In the genomic region with DNA sequence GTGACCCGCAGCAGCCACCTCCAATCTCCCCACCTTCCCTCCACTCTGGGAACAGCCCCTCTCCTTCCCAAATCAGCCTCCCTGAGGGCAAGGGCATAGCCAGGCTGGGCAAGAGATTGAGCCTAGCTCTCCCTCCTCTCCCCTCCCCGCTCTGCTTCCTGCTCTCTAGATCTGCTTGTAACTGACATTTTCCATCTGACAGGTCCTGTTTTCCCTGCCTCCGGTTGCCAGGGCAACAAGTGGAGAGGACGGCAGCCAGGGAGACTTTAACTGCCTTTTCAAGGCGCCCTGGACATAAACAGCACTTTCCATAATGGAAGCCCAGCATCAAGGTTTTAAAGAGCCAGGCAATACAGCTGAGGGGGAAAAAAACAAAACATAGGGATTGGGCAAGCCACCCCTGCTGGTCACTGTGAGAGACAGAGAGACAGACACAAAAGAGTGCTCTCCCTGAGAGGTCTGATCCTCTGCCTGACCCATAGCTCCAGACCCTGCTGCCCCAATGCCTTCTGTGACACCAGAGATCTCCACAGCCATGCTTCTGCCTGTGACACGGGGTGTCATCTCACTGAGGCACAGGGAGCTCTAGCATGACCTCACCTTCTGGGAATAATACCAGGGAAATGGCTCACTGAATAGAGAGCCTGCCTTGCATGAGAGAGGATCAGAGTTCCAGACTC, we compare ENCODE assay signal across 10 mouse cellular contexts. TPM values are rescaled to one million over a fixed set of nuclear protein-coding genes. Genes with fewer than 3 reads are reported as not detected.
DNase-seq lines count a peak whose midpoint lies in the region; ATAC-seq lines count a peak whose summit lies in the region.
"Had no signal": no experiment of that assay in that cellular context is flagged by ENCODE, and none has a peak within 500 bp of the region (broad histone marks: within the 10 kb centered on the region; RNA-seq: fewer than 3 reads in every experiment).

No protein-coding gene starts in this region.

- H3K9me3 ChIP-seq in forebrain, embryonic 10.5 days, result no peaks in the 10 kb centered on the region
- H3K9me3 ChIP-seq in hindbrain, embryonic 14.5 days (ENCODE audit: control insufficient read depth, low read length), result no peaks in the 10 kb centered on the region
- H3K9me3 ChIP-seq in limb, embryonic 13.5 days, result no peaks in the 10 kb centered on the region

- H3K27me3 ChIP-seq in forebrain, embryonic 10.5 days (ENCODE audit: poor library complexity, severe bottlenecking), result peaks cover 34% of the 10 kb centered on the region
- no peaks in the 10 kb centered on the region for H3K27me3 ChIP-seq in hindbrain, embryonic 14.5 days (ENCODE audit: control insufficient read depth, insufficient read depth, low read length)
- 0 out of 2 replicates have a peak, but pooled peaks cover 3% of the 10 kb centered on the region for H3K27me3 ChIP-seq in limb, embryonic 13.5 days

- H3K4me2 ChIP-seq in hindbrain, embryonic 14.5 days (replicated peaks), result 0 out of 2 replicates have a peak overlapping the region, but pooled peaks have one; percentile 5
- H3K4me2 ChIP-seq in limb, embryonic 13.5 days (replicated peaks), result no peak overlapping the region

- H3K27ac ChIP-seq in forebrain, embryonic 10.5 days, result peak overlapping the region; percentile 70
- H3K27ac ChIP-seq in hindbrain, embryonic 14.5 days, result peak overlapping the region; percentile 92
- peak overlapping the region; percentile 39; the same call in 1 of the 2 replicates for H3K27ac ChIP-seq in limb, embryonic 13.5 days

- peak; percentile 61 for ATAC-seq in hindbrain, embryonic 14.5 days (ENCODE audit: low FRiP score)
- peak; percentile 76; the same call in 1 of the 2 replicates for ATAC-seq in limb, embryonic 13.5 days (ENCODE audit: low FRiP score, low read depth)

- H3K36me3 ChIP-seq in forebrain, embryonic 10.5 days (replicated peaks), result no peaks in the 10 kb centered on the region
- no peaks in the 10 kb centered on the region for H3K36me3 ChIP-seq in hindbrain, embryonic 14.5 days (replicated peaks; ENCODE audit: control insufficient read depth, insufficient read depth)
- H3K36me3 ChIP-seq in limb, embryonic 13.5 days, result no peaks in the 10 kb centered on the region

- H3K4me1 ChIP-seq in forebrain, embryonic 10.5 days, result peaks cover 63% of the 10 kb centered on the region
- H3K4me1 ChIP-seq in hindbrain, embryonic 14.5 days (replicated peaks; ENCODE audit: control insufficient read depth, insufficient read depth, low read length), result peaks cover 30% of the 10 kb centered on the region
- H3K4me1 ChIP-seq in limb, embryonic 13.5 days, result peaks cover 20% of the 10 kb centered on the region

- no peak overlapping the region for H3K4me3 ChIP-seq in forebrain, embryonic 10.5 days
- H3K4me3 ChIP-seq in hindbrain, embryonic 14.5 days (replicated peaks; ENCODE audit: low read length), result no peak overlapping the region
- H3K4me3 ChIP-seq in limb, embryonic 13.5 days, result no peak overlapping the region

- WGBS in forebrain, embryonic 10.5 days, result 5% methylated on average over 6 of the region's 6 CpGs
- 3% methylated on average over 6 of the region's 6 CpGs for WGBS in hindbrain, embryonic 14.5 days
- 4% methylated on average over 6 of the region's 6 CpGs for WGBS in limb, embryonic 13.5 days

- intact Hi-C loops in left cerebral cortex, postnatal 14 days (cut with DNase I), result no loop called here
- intact Hi-C loops in gastrocnemius, postnatal 36 days (cut with DNase I), result loop anchor here (5.0 kb wide), 1 partner anchor 56 kb away; no protein-coding TSS in a partner anchor

- peak overlapping the region; percentile 21; the same call in 1 of the 2 replicates for H3K9ac ChIP-seq in hindbrain, embryonic 14.5 days
- 0 out of 2 replicates have a peak overlapping the region, but pooled peaks have one; percentile 1 for H3K9ac ChIP-seq in limb, embryonic 13.5 days

- peak; percentile 43 to 66 for DNase-seq in left cerebral cortex, postnatal 14 days (ENCODE audit: low spot score in 2 of 2)
- DNase-seq in left cerebral cortex, adult 11 months (ENCODE audit: low spot score), result no peak
- DNase-seq in forebrain, embryonic 10.5 days (ENCODE audit: extremely low spot score, low spot score), result peak; percentile 71
- peak; percentile 74 for DNase-seq in hindbrain, embryonic 14.5 days (ENCODE audit: low spot score)
- DNase-seq in retina, embryonic 14.5 days (ENCODE audit: low spot score), result peak; percentile 73
- no peak for DNase-seq in thymus, adult 18-20 months
- no peak for DNase-seq in gastrocnemius, postnatal 36 days

RNA-seq across cellular contexts. Expression of gene Gm11733, which starts 57.2 kb away (rescaled TPM):
- total RNA-seq in left cerebral cortex, postnatal 14 days (2021), result under 1 TPM in 1 of 2 experiments, not detected in 1; 0.35 TPM
- polyA plus RNA-seq in forebrain, embryonic 10.5 days (2016; fragmentation: Nextera tagmentation; extraction: Ambion mirVana), result not detected in 2 replicates
- not detected in 2 replicates for polyA plus RNA-seq in hindbrain, embryonic 14.5 days (2014; fragmentation: Nextera tagmentation; extraction: Ambion mirVana)
- not detected in 2 replicates for polyA plus RNA-seq in limb, embryonic 13.5 days (2015; fragmentation: Nextera tagmentation; extraction: Ambion mirVana)
- total RNA-seq in gastrocnemius, postnatal 36 days (2021), result not detected
- total RNA-seq: hematopoietic stem cell, adult 5-6 weeks had no signal
- polyA plus RNA-seq: small intestine, adult 2 months had no signal

Comparison
In these comparisons a context has a peak if more than half of its experiments do, and no peak if none do; other contexts are left out.
1. DNase-seq: peak in left cerebral cortex, postnatal 14 days (2 of 2), forebrain, embryonic 10.5 days (single experiment), hindbrain, embryonic 14.5 days (single experiment) and retina, embryonic 14.5 days (single experiment); none in left cerebral cortex, adult 11 months (single experiment), thymus, adult 18-20 months (0 of 2) and gastrocnemius, postnatal 36 days (0 of 2).
2. H3K27ac ChIP-seq: peak in every context shown above with its lines; median percentile 92 in hindbrain, embryonic 14.5 days; 70 in forebrain, embryonic 10.5 days; 39 in limb, embryonic 13.5 days.